Mouse (Mus musculus) gastrocnemius, postnatal 25 days (tissue): ENCODE measurements around the gene Bdp1. TPM values are rescaled to one million over a fixed set of nuclear protein-coding genes. Genes with fewer than 3 reads are reported as not detected.
"Not testable (repeated sequence)": the region's sequence is repeated elsewhere in the genome, so short reads cannot be mapped to it uniquely, and the experiment has no call there.

Experiments
- DNase-seq: peaks from one replicate; pipeline ENCODE4 v3.0.0; 2022
- long read RNA-seq, 2 experiments: library from polyadenylated mRNA; stranded (forward); transcript quantifications; one replicate each; pipeline ENCODE4 v2.0.0; 2021
- total RNA-seq, 2 experiments: library from RNA; stranded (reverse); gene quantifications; 1 replicate in 1 of 2; 2 replicates in 1 of 2; pipeline ENCODE4 v1.2.3; 2021

Gene Bdp1
- 10 to 100 TPM; 13.9 to 17.4 TPM for total RNA-seq
- long read RNA-seq, experiment 1, partial matches to known transcripts: 0 of 2 reads
- long read RNA-seq, experiment 1, other reads (novel, unspliced or antisense): 2 of 2 reads
- long read RNA-seq, experiment 2, partial matches to known transcripts: 0 of 1 reads
- long read RNA-seq, experiment 2, other reads (novel, unspliced or antisense): 1 of 1 reads

DNA sequence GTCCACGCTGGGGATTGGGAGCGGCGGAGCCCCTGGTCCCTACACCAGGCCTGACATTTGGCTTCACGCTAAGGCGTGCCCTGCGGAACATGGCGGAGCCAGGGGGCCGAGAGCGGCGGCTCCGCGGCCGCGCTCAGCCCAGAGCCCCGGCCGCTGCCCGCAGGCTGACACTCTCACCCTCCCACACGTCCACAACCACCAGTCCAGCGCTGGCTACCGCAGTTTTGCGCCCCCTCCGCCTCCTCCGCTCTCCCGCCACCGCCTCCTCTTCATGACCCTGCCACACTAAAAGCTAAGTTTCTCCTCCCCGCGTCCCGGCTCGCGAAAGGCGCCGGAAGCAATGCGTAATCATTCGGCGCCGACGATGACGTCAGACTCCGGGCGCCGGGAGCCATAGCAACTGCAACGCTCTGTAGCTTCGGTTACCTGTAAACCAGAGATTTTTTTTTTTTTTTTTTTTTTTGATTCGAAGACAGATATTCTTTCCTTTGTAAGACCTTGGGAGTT, at the start of gene Bdp1:
Bdp1 (minus strand) TSS at position 323 of the 507 bp plus-strand sequence.
- DNase-seq: peak; percentile 86

DNA sequence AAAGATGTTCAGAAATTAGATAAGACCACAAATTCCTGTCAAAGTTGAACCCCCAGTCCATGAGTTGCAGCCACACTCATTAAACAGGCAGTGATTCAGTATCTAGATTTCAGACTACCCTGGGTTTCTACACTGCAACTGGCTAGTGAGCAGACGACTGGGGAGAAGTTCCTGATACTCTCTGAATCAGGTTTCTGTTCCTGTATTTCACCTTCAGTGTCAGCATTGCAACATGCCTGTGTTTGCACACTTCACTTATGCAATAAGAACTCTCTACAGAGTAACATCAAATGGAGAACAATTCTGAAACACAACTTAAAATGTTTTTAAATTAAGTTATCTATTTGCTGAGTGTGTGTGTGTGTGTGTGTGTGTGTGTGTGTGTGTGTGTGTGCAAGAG, 48.8 kb upstream of the Bdp1 start:
- DNase-seq: no peak

DNA sequence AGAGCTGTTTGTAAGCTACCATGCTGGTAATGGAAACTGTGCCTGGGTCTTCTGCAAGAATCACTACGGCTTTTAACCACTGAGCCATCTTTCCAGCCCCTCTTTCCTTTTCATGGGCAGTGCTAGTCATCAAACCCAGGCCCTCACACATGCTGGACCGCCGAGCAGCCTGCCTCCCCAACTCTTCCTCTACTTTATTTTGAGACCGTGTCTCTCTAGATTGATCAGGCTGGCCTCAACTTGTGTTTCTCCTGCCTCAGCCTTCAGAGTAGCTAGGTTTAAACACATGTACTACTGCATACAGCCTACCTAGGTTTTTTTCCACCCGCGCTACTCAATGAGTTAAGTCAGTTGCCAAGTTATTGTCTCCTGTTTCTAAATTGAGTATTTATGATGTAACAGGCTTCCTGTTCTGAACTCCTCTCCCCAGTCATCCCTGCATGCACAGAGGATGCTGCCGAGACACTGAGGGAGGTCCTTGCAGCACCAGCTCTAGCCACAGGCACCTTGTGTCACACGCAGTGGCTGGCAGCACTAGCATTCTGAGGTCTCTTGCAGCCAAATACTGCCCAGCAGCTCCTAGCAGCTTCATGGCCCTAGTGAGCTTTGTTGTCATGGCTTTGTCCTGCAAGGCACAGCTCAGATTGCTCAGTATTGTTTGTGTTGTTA, 37.9 kb upstream of the Bdp1 start:
- no peak for DNase-seq

DNA sequence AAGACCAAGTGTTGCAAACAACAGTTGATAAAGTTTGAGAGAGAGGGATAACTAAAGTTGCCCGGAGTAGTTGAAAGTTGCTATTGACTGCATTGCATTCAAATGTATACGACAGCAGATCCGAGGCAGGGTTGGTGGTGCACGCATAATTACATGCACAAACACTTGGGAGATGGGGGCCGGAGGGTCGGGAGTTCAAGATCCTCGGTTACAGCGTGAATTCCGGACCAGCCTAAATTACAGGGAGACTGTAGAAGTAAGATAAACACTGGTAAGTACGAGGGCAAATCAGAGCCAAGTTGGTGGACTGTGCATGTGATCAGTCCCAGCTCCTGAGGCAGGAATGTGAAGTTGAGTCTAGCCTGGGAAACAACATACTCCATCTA, 21.4 kb upstream of the Bdp1 start:
- DNase-seq: no peak

DNA sequence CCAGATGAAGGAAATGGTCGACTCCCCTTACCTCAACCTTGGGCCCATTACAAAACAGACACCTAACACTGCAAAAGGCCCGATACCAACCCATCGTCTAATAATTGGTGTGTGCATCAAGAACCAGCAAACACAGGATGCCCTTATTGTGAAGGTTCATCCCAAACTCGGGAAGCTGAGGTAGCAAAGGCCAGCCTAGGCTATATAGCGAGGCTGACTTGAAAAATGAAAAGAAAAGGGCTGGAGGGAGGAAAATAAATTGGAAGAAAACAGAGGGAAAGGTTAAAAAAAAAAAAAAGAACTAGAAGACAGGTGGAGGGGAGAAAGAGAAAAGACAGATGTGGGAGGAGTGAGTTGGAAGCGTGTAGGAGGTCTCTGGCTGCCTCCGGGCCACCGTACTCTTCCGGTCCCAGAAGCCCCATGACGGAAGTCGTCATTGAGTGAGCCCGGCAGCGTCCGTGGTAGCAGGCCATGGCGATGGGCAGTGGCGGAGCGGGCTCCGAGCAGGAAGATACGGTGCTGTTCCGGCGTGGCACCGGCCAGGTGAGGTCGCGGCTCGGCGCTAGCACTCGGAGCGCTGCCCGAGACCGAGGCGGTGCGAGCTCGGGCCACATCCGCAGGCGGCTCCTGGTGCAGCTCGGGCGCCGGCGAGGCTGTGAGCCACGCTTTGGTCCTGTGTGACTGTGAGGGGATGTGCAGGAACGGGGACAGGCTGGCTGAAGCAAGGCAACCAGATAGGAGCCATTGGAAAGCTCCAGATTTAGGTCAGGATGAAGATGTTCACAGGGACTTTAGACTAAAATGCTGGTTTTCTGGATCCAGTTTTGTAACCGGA, 20.8 kb upstream of the Bdp1 start, which contains the start of gene Smn1:
Smn1 (plus strand) TSS at position 430 of the 835 bp plus-strand sequence.
- peak; percentile 87 for DNase-seq

DNA sequence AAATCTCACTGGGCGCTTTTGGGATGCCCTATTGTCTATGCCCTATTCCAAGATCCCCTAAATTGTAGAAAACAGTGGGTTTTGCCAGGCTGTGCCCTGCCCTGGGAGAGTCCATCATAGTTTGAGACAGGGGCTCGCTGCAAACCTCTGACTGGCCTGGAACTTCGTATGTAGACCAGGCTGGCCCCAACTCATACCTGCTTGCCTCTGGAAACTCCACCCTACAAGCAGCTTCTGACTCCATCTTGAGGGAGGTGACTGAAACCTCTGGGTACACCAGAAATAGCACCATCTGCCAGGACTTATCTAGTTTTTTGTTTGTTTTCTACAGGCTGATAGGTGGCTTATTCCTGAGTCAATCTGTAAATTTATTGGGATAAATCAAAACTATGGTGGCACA, 20.1 kb upstream of the Bdp1 start:
- DNase-seq: no peak

DNA sequence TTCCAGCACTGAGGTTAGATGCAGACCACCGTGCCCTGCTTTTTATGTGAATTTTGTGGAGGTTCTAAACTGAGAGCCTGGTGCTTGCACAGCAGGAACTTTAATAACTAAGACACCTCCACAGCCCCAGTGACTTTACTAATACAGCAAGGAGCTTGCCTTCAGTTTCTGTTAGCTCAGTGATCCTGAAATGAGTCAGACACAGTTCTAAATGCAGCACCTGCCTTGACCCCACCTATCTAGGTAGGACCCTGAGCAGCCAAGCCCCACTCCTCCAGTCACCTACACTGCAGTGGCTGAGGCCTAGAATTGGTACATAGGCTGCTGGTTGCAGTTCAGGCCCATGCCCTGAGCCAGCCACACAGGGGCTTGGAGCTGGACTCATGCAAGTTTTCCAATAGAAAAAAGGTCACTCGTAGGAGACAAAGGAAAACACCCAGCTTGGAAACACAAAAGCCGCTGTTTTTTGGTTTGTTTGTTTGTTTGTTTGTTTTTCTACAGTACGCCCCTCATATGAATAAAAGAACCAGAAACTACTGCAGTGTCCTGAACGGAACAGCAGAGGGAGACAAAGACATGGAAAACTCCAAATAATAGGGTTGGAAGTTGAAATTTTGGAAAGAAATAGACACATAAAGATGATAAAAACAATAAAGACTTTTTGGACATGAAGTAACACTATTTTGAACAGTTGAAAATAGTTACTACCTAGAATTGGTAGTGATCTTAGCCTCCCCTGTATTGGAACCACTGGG, 8.5 kb upstream of the Bdp1 start:
- DNase-seq: no peak

DNA sequence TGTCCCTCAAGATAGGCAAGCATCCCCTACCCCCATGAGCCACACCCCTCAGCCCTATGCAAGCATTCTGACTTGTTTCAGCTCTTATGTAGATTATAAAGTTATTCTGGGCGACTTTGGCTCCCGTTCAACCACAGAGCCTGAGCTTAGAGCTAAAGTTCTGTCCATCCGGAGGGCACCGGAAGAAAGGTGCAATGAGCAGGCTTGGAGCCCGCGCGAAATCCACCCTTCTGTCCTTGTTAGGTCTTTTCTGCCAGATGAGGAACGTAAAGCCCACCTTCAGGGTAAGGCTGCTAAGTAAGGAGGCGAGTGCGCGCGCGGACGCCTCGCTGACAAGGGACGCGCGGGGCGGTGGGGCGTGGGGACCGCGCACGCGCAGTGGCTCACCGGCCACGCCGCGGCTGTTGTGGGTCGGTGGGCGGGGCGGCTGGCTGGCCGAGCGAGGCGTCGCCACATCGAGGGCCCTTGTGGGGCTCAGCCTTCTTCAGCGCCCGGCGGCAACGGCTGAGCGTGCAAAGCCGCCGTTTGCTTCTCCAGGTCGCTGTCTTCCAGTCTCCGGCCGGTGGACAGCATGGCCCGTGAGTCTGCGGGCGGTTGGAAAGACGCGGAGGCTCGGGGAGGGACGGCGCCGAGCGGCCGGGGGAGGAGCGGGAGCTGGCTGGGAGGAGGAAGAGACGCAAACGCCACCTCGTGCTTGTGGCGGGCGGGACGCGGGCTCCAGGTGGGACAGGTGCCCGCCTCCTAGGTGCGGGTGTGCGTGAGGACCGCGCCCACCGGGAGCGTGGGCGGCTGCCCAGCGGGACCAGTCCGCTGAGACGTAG, 4.0 kb upstream of the Bdp1 start, which contains the start of gene Serf1:
Serf1 (plus strand) TSS at position 361 of the 821 bp plus-strand sequence.
- peak; percentile 79 for DNase-seq

DNA sequence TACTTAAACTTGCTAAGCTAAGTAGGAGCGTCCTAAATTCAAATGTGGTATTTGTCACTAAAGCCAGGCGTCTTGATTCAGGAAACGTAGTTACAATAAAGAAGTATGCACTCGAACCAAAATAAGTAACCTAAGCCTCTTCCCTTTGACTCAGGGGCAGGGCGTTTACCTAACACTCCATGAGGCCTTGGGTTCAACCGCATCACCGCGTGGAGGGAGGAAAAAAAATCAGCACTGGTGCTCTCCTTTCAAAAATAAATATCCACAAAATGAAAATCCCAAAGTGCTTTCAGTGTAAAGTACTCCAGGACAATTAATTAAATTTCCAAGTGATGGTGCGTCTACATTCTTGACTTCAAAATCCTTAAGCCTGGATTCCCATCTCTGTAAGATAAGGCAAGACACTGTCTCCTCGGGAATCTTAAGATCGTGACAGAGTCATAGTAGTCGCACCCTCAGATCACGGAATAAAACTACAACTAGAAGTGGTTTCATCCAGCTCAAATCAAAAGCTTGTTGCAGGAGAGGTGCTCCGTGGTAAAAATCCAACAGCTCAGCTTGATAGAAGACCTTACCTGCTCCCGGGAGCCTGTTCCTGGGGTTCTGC, 715 bp downstream of the Bdp1 start:
- no peak for DNase-seq

DNA sequence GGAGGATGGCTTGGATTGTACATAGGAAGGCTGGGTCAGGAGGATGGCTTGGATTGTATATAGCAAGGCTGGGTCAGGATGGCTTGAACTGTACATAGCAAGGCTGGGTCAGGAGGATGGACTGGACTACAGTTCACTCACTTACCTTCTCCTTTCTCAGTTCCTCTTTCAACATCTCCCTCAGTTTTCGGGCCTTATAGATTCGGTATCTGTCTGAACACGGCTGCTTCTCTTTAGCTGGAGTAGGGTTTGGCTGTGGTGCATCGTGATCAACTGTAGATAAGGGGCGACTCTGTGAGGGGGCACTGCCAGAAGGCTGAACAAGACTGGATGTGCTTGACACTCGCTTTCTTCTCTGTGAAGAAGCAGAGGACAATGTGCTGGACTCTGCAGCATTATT, 5.1 kb downstream of the Bdp1 start:
- DNase-seq: no peak

DNA sequence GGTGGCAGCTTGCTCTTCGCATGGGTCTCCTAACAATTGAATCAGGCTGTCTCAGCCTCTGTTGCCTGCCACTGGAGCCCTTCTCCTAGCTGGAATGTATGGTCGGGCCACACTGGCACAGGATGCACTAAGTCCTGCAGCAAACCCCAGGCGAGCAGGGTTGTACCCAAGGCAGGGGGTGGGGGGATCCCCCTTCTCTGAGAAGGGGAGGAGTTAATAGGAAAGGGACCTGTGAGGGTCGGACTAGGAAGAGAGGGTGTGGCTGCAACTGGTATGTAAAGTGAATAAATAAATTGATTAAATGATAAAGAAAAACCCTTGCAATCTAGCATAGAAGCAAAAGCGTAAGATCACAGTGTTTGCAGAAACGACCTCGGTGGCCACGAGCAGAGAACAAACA, 32.4 kb downstream of the Bdp1 start:
- DNase-seq: no peak

DNA sequence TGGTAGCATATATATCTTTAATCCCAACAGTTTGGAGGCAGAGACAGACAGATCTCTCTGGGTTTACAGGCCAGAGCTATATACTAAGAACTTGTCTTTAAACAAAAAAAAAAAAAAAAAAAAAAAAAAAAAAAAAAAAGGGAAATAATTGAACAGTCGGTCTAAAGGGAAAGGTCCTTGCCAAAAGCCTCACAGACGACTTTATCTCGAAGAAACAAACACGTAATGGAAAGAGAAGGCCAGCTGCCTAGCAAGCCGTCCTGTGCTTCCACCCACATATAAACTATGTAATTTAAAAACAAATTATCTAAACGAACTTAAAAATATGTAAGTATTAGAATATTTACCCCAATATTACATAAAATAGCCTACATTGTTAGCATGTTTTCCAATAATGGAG, 36.0 kb downstream of the Bdp1 start:
- no peak for DNase-seq

DNA sequence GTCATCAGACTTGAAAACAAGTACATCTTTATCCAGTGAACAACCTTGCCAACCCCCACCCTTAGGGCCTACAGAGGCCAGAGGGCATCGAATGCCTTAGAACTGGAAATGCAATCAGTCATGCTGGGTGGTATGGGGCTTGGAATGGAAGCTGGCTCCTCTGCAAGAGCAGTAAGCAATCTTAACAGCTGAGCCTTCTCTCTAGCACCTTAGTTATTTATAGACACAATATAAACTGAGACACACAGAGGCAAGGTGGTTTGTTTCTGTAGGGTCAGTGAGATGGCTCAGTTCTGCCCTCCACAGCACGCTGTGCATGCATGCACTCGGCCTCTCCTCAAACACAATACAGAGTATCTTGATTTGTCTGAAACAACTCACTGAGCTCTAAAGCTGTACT, 39.9 kb downstream of the Bdp1 start:
- DNase-seq: no peak

DNA sequence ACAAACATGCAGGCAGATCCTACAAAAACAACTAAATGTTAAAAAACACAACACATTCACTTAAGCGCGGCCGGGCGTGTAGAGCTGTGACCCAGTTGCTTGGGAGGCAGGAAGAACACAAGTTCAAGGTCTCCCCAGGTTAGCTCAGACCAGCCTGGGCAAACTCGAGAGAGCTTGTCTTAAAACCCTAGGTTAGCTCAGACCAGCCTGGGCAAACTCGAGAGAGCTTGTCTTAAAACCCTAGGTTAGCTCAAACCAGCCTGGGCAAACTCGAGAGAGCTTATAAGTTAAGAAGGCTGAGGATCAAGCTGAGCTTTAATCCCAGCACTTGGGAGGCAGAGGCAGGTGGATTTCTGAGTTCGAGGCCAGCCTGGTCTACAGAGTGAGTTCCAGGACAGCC, 46.1 kb downstream of the Bdp1 start:
- DNase-seq: not testable (repeated sequence)

DNA sequence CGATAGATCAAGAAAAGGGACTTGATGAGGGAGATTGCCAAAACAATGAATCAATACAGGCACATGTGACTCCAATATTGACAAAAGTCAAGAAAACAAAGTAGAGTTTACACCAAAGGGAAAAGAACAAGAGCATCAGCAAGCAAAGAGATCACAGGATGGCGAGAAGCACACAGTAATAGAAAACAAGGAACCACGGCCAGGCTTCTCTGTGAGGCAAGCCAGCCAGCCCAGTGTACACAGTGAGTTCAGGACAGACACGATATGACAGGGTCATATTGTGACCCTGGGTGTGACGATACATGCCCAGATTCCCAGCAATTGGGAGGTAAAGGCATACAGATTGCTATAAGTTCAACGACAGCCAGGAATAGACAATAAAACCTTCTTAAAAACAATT, 77.9 kb downstream of the Bdp1 start:
- no peak for DNase-seq

DNA sequence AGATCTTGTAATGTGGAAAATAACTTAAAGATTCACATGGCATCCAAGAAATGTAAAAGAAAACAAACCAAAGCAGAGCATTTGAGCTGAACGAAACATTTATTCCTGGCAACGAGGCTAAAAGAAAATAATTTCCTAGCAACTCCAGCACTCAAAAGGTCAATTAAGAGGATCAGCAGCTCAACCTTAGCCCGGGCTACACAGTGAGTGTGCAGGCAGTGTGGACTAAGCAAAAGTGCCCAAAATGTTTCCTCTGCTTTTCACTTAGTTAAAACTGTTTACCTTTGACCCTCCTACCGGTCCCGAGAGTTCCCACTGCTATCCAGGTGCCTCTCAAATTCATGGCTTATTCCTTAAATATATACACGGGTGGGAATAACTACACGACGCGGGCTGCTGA, 87.0 kb downstream of the Bdp1 start:
- DNase-seq: no peak

DNA sequence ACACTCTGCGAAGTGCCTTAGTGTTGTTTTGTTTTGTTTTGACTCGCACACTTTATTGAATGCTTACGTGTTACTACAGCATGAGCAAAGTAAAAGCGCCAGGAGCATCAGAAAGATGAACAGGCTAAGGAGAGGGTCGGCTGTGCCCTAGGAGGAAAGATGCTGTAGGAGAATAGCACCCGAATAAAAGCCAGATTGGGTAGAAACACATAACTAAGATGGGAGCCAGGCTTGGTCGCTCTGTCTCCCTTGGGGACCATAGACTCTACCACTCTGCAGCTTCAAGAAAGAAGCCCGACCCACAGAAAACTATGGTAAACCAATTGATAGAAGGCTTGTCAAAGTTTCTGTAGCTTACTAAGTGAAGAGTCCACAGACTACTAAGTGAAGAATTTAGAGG, 87.9 kb downstream of the Bdp1 start:
- DNase-seq: no peak

DNA sequence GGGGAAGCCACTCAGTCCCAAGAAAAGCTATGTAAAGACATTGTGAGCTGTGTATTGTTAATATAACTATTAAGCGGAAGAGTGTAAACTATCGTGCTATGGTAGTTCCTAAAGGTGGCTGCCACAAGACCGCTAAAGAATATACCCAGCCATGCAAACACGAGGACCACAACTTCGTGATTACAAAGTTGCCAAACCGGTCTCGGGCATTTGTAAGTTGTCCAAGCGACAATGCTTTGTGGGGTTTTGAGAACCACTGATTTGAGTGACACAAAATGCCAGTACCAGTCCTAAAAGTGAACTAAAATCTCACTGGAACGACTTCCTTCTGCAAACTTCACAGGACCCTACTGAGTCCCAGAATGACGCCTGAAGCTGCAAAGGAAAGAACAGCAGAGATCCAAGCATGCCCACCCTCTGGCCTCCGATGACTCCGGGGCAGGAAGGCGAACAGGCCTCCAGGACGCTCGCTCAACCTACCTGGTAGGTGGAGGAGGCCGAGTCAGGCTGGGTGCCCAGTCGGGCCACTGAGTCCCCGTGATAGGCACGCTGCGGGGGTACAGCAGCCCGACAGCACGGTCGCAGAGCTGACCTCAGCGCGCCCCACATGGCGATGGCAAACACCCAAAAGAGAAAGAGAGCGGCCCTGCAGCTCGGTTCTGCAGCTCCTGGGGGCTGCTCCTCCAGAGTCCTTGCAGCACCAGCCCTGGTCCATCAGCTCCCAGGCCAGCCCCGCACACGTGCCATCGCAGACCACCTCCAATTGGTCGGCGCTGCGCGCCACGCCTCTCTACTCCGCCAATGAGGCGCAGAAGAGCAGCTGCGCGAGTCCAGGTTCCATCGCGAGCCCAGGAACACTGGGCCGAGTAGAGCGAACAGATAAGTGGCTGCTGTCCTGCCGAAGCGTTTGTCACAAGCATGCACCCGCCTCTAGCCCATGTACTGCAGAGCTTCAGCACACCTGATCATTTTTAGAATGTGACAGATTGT, 88.7 kb downstream of the Bdp1 start, which contains the start of gene Mccc2:
Mccc2 (minus strand) TSS at position 734 of the 990 bp plus-strand sequence.
- DNase-seq: peak; percentile 87

DNA sequence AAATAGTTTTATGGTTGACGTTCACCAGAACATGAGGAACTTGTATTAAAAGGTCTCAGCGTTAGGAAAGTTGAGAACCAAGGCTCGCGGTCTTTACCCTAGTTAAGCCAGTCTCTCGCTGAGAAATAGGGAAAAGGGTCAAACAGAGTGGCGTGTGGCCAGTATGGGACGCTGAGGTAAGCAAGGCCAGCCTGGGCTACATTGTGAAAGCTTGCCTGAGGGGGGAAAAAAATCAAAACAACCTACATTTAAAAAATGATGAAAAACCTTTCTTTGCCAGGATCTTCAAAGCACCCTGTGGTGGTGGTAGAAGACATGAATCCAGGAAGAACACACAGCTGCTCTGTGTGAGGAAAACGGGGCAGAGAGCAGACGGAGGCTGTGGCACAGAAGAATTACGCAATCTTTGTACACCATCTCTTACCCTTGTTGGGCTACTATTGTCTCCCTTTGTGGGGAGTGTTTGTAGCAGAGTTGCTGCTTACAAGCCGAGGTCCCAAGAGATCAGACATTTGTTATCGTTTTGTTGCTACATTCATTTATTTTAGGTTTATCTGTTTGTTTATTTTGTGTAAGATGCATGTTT, 97.9 kb downstream of the Bdp1 start:
- DNase-seq: no peak
